Mouse (Mus musculus) embryo, embryonic 9.5 days (tissue): ENCODE results near the gene Lst1.

Source experiments
- DNase-seq: peaks from one replicate; pipeline ENCODE4 v3.0.0-alpha.2; 2017; ENCODE audit errors: extremely low spot score

Lst1 gene

DNA sequence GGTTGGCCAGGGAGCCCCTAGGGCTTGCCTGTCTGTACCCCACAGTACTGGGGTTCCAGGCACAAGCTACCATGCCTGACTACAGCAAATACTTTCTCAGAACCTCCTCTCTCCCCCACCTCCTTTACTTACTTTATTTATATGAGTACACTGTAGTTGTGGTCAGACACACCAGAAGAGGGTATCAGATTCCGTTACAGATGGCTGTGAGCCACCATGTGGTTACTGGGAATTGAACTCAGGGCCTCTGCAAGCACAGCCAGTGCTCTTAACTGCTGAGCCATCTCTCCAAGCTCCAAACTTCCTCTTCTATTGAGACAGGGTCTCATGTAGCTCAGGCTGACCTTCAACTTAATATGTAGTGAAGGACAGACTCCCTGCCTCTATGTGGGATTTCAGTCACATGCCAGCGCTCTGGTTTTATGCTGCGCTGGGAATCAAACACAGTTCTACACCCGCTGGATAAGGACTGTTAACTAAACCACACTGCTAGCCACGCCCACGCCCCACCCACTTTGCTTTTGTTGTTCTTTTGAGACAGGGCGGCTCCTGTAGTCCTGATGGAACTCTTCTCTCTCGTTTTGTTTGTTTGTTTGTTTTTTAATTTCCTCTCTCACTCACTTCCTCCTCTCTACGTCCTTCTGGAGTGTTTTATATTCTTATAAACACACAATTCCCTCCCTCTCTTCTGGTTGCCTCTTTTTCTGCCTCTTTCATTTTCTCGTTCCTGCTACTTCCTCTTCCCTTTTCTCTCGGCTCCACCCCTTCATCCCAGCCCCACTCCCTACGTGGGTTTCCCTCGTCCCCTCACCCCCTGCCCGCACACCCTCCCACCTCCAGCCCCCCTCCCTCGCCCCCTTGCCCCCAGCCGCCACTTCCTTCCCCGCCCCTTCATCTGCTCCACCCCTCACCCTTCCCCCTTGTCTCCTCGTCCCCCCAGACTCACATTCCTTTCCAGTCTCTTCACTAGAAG lies 2.3 kb downstream of the Lst1 start:
- DNase-seq, result peak; percentile 76

DNA sequence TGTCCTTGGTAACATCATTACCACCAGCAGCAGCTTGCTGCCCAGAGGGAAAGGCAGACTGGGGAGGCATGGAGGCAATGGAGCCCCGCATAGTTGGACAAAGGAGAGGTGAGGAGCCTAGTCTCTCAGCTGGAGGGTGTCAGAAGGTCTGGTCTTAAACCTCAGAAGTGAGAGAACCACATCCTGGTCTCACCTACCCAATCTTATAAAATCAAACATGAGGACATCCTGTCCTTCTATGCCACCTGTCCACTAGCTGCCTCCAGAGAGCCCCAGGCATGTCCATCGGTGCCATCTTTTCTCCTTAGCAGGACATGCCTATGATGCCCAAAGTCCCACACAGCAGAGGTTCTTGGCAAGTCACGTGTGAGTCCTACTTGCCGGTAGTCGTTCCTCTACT lies 8.1 kb downstream of the Lst1 start:
- no peak for DNase-seq

DNA sequence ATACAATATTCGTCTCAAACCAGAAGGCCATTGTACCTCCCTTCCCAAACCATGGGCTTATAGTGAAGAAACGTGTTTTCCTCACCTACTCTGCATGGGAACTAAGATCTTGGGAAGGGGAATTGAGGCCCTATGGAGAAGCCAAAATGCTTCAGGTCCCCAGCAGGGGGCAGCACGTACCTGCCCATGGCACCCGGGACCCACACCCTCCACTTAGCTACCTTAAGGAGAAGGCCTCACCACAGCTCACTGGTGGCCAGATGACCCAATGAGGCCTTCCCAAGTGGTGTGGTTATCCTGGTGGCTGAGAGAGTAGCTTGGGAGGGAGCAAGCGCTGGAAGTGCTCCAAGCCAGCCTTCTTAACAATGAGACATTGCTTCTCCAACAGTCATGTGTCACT lies 9.7 kb downstream of the Lst1 start:
- peak; percentile 73 for DNase-seq

DNA sequence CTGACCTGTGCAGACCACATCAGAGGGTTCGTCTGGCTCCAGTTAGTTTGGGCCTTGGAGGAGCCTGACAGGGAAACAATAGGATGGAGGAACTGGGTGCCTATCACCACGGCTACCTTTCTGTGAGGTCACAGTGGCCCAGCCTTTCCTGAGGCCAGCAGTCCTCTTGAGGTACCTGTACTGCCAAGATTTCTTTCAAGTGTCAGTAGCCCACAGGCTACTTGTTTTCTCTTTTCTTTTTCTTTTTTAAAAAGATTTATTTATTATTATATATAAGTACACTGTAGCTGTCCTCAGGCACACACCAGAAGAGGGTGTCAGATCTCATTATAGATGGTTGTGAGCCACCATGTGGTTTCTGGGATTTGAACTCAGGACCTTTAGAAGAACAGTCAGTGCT lies 12.3 kb downstream of the Lst1 start, which contains the start of gene Aif1:
Gene Aif1, minus strand, starts transcription at position 101 of the 400 bp plus-strand sequence.
- DNase-seq, result no peak

DNA sequence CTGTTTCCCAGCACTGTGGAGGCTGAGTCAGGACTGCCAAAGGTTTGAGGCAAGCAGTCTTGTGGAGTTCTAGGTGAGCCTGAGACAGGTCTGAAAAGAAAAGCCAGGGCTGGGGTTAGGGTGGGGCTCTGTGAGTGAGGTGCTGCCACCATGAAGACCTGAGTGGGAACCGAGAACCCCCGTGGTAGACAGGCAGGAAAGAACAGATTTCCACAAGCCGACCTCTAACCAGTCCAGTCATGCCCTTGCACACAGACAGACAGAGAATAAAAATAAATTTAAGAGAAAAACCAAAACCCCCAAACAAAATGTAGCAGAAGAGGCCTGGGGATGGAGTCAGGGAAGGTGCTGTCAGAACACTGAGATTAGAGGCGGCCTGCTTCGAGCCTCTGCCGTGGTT lies 12.9 kb downstream of the Lst1 start:
- DNase-seq, result no peak

DNA sequence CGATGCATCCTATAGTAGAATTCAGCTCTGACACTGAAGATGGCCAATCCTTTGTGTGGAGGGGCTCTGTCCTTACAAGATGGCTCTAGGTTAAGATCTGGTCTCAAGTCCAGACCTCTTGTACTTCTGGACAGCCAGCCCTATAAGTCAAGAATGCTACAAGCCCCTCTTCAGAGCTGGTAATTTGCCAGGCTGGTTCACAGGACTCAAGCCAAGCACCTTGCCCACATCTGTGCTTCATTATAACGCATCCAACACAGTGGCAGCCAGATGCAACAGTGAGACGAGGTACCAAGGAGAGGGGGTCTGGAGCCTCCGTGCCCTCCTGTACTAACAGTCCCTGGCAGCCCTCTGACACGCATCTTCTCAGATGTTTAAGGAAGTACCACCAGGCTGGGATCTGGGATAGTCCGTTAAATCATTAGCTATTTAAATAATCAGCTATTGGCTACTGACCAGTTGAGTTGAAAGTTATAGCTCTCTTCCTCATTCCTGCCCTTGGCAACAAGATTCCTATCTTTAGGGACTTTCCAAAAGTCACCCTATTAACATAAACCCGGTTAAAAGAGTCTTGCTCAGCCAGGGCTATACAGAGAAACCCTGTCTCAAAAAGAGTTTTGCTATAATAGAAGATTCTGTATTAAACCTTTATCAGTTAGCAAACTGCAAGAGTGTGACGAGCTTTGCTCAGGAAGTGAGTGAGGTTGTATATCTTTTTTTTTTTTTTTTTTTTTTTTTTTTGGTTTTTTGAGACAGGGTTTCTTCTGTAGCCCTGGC lies 13.8 kb downstream of the Lst1 start:
- DNase-seq, result no peak

DNA sequence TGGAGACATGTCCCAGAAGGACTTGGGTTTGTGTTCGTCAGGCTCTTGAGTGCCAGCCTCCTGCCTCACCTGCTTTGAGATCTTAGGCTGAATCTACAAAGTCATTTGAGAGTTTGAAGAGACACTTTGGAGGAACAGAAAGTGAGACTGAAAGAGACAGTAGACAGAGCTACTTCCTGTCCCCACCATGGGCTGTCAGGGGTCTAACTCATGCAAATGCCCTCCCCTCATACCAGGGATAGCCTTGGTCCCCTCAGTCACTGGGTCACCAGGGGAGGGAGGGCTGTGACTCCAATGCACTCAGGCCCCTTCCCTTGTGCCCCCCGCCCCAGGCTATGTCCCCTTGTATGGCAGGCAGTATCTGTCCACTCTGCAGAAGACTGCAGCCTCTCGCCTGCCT lies 14.9 kb downstream of the Lst1 start:
- no peak for DNase-seq

DNA sequence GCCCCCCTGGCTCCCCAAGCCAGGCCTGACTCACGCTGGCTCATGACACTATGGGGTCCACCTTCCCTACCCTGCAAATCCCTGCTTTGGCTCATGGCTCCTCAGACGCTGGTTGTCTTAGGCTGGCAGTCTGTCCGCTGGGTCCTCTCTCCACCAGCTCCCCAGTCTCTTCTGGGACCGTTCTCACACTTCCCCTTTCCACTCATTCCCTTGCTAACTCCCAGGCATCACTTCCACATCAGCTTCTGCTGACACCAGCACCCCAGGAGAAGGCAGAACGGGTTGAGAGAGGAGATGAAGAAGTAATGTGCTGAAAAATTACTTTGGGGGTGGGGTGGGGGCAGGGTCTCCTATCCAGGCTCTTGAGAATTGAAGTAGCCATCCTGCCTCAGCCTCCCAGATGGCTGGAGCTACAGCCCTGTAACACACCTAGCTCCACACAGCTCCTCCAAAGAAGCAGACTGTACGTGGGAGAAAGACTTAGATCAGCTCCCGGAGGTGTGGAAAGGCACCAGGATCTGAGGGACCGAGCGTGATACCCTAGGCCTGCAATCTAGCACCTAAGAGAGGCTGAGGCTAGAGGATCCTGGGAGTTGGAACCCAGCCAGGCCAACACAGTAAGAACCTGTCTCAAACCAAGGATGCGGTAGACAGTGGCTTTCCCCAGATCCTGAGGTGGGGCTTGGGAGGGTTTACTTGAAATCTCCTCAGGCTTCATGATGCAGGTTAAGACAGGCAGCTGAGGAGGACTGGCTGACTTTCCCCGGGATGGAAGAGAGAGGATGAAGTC lies 15.6 kb downstream of the Lst1 start:
- no peak for DNase-seq

DNA sequence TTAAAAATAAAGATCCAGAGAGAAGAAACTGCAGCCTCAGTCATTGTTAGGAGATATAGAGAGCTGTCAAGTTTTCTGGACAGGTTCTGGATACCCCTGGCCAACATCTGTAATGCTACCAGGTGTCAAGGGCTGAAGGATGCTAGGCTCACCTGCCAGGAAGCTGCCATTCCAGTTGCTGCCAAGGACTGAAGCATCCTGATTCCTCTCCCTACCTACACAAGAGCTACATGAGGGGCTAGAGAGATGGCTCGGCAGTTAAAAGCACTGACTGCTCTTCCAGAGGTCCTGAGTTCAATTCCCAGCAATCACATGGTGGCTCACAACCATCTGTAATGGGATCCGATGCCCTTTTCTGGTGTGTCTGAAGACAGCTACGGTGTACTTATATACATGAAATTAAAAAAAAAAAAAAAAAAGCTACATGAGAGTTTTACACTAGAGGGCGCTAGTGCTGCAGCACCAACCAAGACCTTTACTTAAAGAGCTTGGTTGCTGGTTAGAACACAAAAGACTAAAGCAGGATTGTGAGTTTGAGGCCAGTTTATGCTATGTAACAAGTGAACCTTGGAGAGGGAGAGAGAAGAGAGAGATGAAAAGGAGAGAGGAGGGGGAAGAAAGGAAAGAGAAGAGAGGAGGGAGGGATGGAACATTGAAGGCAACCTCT lies 19.6 kb downstream of the Lst1 start:
- peak; percentile 30 for DNase-seq

DNA sequence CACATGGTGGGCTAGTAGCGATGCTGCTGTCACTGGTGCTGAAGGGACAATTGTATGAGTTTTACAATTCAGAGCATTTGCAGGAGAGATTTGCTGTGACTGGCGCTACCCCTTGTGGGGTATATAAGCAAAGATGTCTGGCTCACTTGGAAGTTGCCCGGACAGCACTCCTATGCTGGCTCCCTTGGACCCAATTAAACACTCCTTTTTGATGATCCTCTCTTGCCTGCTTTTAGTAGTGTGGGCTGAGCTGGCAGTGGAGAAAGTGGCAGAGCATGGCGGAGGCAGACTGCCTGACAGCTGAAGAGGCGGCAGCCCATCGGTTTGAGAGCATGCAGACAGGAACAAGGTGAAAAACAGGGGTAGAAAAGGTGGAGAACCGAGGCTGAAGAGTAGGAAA lies 20.4 kb downstream of the Lst1 start:
- DNase-seq, result no peak

DNA sequence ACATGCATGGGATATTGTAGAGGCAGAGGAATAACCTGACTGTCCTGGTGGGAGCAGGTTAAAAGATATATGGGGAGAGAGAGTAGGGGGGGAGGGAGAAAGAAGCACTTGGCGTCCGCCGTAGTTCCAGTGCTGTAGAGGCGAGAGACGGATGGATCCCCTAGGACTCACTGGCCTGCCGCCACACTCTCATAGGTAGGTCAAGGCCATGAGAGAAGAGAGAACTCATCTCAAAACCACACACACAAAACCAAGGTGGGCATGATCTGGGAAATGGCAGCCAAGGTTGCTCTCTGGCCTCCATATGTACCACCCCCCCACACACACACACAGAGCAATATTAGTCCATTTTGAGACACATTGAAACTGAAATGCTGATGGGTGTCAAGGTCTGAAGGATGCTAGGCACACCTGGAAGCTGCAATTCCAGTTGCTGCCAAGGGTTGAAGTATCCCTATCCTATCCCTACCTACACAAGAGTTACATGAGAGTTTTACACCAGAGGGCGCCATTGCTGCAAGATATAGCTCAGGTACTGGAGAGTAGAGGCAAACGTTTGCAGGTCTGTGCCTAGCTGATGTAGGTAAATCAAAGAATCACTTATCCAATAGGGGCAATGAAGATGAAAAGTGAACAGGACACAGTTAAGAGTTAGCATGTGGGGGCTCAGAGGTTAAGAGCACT lies 21.7 kb downstream of the Lst1 start:
- peak; percentile 48 for DNase-seq

DNA sequence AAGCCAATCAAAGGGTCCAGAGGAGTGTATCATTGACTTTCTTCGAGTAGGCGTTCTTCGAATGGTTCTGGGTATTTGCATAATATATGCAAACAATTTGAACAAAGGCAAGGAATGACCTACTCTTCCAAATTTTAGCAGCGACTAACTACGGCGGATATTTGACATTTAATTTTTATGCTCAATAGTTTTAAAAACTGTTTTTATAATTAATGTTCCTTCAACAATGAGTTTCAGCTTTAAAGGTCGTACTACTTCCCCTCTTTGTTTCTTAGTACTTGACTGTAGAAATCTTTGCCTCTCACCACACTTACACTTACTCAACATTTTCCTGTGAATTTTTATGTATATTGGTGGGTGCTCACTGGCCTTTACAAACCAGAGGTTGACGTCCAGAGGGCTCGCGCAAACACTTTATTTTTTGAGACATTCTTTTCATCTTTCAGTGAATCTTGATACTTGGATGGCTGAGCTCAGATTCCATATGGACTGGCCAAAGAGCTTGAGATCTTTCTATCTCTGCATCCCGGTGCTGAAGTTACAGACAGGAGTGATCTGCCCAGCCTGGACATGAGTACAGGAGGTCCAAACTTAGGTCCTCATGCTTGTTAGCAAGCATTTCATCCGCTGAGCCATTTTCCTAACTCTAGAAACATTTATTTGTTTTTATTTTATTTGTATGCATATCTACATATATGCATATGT lies 22.6 kb downstream of the Lst1 start:
- peak; percentile 38 for DNase-seq

DNA sequence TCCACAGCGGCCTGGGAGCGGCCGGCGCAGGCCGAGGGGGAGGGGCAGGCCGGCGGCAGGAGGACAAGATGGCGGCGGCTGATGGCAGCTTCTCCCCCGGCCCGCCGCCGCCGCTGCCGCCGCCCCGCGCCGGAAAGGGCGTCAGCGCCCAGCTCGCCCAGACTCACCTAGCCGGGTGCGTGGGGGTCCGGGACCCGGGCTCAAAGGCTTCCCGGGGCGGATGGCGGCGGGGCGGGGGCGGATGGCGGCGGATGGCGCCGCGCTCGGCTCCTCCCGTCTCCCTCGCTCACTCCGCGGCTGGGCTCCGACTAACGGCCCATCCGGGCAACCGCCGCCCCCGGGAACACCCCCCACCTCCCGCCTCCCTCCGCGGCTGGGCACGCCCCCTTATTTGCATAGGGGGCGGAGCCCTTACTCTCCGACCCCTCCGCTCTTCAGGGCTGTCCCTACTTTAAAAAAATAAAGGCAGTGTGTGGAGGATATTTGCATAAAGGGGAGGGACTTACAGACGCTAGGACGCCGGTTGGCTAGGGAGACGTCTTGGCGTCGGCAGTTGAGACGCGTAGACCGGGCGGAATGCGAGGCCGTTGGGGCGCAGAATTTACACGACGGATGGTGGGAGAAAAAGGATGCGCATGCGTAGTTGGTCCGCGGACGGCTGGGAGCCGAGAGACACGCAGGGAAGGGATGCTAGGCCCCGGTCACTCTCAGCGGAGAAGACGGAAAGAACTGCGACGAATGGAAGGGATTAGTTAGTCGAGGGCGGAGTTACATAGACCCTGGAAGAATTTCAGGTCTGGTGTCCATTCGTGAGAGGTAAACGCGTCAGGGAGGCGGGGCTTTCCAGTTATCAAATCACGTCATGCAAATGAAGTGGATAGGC lies 23.4 kb downstream of the Lst1 start, which contains the start of gene Prrc2a:
Gene Prrc2a, minus strand, starts transcription at position 330 of the 883 bp plus-strand sequence.
- peak; percentile 98 for DNase-seq

DNA sequence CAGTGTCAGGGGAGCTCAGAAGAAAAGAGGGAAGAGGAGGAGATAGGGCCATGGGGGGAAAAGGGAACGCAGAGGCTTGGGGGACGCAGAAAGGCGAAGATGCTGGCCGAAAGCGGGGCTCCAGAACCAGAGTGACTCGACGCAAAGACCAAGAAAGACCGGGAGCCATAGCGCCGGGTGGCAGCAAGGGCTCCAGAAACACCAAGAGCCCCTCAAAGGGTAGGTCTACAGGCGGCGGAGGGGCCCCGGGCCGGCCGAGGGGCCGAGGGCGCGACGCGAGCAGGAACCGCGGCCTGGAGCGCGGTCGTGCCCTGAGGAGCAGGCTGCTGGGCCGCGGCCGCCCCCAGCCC lies 24.0 kb downstream of the Lst1 start:
- no peak for DNase-seq

DNA sequence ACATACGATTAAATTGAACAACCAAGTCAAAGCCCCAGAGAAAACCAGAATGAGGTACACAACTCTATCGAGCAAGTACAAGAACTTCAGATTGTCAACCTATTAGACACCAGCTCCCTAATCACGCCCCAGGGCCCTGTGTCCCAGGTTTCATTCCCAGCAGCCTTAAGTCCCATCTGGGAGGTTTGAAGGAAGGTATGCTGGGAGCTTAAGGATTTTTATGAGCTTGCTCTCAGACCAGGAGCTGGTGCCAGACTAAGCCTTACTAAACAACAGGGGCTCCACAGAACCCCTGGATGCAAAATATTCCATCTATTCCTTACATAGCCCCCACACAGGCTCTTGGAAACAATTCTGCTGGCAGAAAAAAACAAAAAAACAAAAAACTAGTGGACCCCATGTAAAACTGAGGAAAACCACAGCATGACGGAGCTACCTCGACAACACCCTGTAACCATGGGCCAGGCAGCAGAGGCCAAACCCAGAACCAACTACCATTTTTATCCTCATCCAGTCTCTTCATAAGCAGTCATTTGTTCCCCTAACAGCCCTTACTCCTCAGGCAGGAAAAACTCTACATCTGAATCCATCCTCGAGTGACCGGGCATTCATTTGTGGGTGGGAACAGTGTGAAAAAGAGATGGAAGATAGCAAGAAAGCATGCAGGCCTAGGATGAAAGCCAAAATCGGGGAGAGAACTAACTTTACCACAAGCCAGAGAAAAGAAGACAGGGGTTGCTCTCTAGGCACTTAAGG lies 24.7 kb downstream of the Lst1 start:
- DNase-seq, result no peak

DNA sequence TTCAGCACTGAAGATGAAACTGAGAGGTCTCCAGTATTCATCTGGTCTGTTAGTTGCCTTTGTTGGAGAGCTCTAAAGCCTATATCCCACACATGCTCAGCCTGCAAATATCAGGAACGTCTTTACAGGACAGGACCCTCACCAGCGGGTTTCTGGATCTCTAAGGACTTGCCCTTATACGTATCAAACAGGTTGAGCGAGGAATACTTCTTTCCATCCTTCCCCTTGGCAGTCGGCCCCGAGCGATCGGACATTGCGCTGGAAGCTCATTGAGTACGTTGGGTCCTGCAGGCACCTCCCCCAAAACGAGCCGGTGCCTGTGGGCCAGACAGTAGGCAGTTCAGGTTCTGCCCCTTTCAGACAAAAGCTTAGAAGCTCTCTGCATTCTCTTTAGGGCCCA lies 25.5 kb downstream of the Lst1 start:
- no peak for DNase-seq

DNA sequence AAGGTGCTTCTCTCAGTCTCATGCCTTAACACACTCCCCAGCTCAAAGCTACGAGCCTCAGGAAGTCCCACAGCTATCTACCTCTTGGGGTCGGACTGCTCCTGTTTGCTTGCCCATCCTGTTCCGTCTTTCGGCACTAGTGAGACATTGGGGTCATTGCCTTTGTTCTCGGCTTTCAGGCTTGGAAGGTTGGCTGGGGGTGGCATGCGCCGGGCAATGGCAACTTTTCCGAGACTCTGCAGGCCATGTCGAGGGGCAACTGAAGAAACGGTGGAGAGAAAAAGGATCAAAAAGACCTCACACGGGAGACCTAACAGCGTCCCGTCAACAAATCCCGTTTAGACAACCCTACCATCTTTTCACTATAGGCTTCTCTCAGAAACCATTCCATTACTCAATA lies 26.1 kb downstream of the Lst1 start:
- no peak for DNase-seq

DNA sequence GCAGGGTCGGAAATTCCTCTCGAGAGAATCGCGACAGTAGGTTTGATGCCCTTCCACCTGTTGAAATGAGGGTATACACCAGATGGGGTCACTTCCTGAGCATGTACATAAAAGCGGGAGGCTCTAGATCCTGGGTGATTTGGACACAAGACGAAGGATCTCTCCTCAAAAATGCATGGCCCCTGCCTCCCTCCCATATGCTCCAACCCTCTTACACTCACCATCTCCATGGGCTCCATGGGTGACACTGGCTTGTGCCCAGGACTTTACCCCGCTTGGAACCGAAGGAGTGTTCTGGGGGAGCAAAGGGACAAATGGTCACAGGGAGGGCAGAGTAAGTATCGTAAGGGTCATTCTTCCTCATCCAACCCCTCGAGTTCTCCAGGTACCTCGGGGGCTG lies 26.8 kb downstream of the Lst1 start:
- DNase-seq, result no peak

DNA sequence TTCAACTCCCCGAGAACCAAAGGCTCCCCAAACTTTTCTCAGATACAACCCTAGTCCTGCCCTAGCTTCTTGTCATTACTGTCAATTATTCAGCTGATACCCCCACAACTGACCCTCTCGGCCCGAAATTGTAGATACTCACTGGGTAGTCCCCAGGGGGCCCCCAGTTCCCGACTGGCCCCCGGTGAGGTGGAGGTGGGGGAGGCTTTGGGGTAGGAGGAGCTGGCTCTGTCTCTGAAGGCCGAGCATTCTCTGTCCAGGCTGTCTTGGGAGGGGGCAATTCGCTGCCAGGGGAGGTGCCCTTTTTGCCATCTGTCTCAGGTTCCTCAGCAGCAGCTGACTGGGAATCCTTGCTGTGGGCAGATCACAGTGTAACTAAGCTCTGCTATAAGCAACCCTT lies 28.6 kb downstream of the Lst1 start:
- no peak for DNase-seq
